Mouse (Mus musculus) olfactory bulb, adult 2 months (tissue): ENCODE measurements around the gene Adk. TPM values are rescaled to one million over a fixed set of nuclear protein-coding genes. Genes with fewer than 3 reads are reported as not detected.

Source experiments
- H3K27ac ChIP-seq: fragments of 200-500 bp; 2 replicates; pipeline ENCODE4 v1.5.1; 2012; ENCODE audit warnings: low read depth, low read length; ENCODE audit not compliant: insufficient read depth
- H3K4me1 ChIP-seq: fragments of 200-500 bp; 2 replicates; pipeline ENCODE4 v1.6.1; 2012; ENCODE audit warnings: low read length; ENCODE audit not compliant: control insufficient read depth, insufficient read depth
- H3K4me3 ChIP-seq: fragments of 200-500 bp; 2 replicates; pipeline ENCODE4 v1.5.1; 2012; ENCODE audit warnings: mild to moderate bottlenecking, low read depth, low read length, moderate library complexity; ENCODE audit not compliant: insufficient read depth
- CTCF ChIP-seq: fragments of 200-500 bp; IDR thresholded peaks from 2 replicates; pipeline ENCODE4 v1.5.1; 2012; ENCODE audit warnings: low read depth, mild to moderate bottlenecking, low read length, moderate library complexity; ENCODE audit not compliant: insufficient read depth
- POLR2A ChIP-seq: fragments of 200-500 bp; IDR thresholded peaks from 2 replicates; pipeline ENCODE4 v1.6.1; 2012; ENCODE audit warnings: mild to moderate bottlenecking, low read depth, low read length, moderate library complexity; ENCODE audit not compliant: insufficient read depth
- WGBS: fragments of 180-500 bp; shearing (Covaris S2); methylation state at CpG from one replicate; pipeline ENCODE4 v1.1.7; 2018; 5-methylcytosine and 5-hydroxymethylcytosine counted together
- polyA plus RNA-seq: library from polyadenylated mRNA; stranded (reverse); fragments of >200 nt; gene quantifications from 2 replicates; pipeline ENCODE4 v1.2.4, GENCODE M21; 2012; ENCODE audit warnings: low replicate concordance; ENCODE audit not compliant: missing spikeins, insufficient read depth, insufficient read length

Gene Adk
- polyA plus RNA-seq, 1 experiment = not detected

DNA sequence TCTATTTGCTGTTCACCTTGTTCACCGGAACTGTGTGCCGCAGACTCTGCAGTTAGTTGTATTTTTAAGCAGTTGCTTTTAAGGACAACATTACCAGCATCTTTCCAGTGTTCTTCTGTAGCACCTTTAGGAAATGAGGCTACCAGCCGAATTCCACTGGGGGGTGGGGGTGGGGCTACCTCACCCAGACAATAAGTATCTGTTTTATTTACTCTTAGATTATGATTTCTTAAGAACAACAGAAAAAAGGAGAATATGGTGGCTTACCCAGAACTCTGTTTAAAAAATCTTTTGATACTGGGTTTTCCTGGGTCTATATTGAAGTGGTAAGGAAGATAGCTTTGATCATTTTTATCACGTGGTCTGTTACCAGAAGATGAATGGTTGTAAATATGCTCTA is 18.1 kb upstream of the Adk start:
- WGBS = 76% methylated on average over 4 of the region's 4 CpGs
- H3K4me1 ChIP-seq = peaks cover 3% of the 10 kb centered on the region
- H3K4me3 ChIP-seq = no peak overlapping the region
- TF ChIP-seq POLR2A (no peak), CTCF (no peak)
- H3K27ac ChIP-seq = no peak overlapping the region

GRCm38 (mm10) chr14:21034791-21035190 is 17.6 kb upstream of the Adk start:
- 92% methylated on average over 3 of the region's 3 CpGs for WGBS
- H3K4me1 ChIP-seq = peaks cover 3% of the 10 kb centered on the region
- no peak overlapping the region for H3K27ac ChIP-seq
- H3K4me3 ChIP-seq = no peak overlapping the region
- TF ChIP-seq POLR2A = no peak
- no peak for TF ChIP-seq CTCF

- WGBS = 88% methylated on average over 12 of the region's 12 CpGs
- no peak for TF ChIP-seq POLR2A
- TF ChIP-seq CTCF = no peak
- Histone ChIP-seq H3K27ac (no peak overlapping the region), H3K4me1 (no peaks in the 10 kb centered on the region; the same call in 1 of the 2 replicates), H3K4me3 (no peak overlapping the region)
Observed at GRCm38 (mm10) chr14:21039077-21039476, 13.3 kb upstream of the Adk start.

- Histone ChIP-seq H3K4me1 (no peaks in the 10 kb centered on the region; the same call in 1 of the 2 replicates), H3K27ac (no peak overlapping the region), H3K4me3 (no peak overlapping the region)
- WGBS = 87% methylated on average over 4 of the region's 4 CpGs
- TF ChIP-seq CTCF (no peak), POLR2A (no peak)
Observed at GRCm38 (mm10) chr14:21039623-21040022, 12.8 kb upstream of the Adk start.

GRCm38 (mm10) chr14:21047840-21048239 is 4.5 kb upstream of the Adk start:
- no peak for TF ChIP-seq CTCF
- TF ChIP-seq POLR2A = no peak
- Histone ChIP-seq H3K27ac (no peak overlapping the region), H3K4me1 (no peaks in the 10 kb centered on the region), H3K4me3 (no peak overlapping the region)
- 68% methylated on average over 2 of the region's 2 CpGs for WGBS

GRCm38 (mm10) chr14:21048879-21049278 is 3.5 kb upstream of the Adk start:
- Histone ChIP-seq H3K27ac (no peak overlapping the region), H3K4me3 (no peak overlapping the region), H3K4me1 (no peaks in the 10 kb centered on the region)
- no peak for TF ChIP-seq POLR2A
- TF ChIP-seq CTCF = no peak

DNA sequence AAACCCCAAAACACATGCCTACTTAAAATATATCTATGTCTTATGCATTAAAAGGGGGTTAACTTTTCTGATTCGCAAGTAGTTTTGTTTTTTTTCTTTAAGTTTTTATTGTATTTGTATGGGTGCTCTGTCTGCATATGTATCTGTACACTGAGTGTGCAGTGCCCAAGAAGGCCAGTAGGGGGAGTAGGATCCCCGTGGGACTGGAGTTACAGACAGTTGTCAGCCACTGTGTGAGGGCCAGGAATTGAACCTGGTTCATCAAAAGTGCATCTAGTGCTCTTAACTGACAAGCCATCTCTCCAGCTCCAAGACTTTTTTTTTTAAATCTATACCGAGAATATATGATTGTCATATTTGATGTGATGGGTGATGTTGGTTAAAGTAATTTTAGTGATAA is 1.6 kb upstream of the Adk start:
- TF ChIP-seq CTCF = no peak
- no peak for TF ChIP-seq POLR2A
- 78% methylated on average over 3 of the region's 3 CpGs for WGBS

DNA sequence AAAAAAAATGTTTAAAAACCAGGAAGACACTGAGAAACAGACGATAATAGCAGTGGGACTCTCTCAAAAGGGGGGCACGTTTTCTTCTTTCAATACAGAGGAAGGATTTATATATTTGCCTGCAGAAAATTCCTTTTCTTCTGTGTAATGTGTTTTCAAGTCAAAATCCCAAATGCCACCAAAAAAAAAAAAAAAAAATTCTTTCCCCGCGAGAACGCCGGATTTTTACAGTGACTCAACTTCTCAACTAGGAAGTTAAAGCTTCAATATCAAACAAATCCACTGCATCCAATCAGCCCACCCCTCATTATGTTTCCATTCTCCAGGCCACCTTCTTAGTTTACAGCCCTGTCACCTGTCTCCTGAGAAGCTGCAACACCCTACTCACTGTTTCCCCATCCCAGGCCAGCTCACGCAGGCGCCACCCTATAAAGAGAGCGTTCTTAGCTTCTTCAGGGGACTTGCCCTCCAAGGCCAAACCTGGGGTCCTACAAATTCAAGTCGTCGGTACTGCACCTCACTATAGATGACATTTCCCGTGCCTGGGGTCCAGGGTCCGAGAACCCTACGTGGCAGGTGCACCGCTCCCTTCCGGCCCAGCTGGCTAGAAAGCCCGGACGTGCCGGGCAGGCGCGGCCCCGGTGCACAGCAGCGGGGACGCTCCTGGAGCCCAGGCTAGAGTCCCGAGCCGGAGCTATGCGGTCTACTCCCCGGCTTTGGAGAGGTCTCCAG is 828 bp upstream of the Adk start:
- H3K4me1 ChIP-seq = no peaks in the 10 kb centered on the region
- TF ChIP-seq CTCF (no peak), POLR2A (no peak)
- peak overlapping the region; percentile 77 for H3K4me3 ChIP-seq
- peak overlapping the region; percentile 95; the same call in 1 of the 2 replicates for H3K27ac ChIP-seq
- 3% methylated on average over 28 of the region's 28 CpGs for WGBS

More for the DNA sequence above, 1.6 kb upstream of the Adk start:
- no peak overlapping the region for H3K27ac ChIP-seq
- no peak overlapping the region for H3K4me3 ChIP-seq
- no peaks in the 10 kb centered on the region for H3K4me1 ChIP-seq

GRCm38 (mm10) chr14:21052781-21053130 is 382 bp downstream of the Adk start:
- TF ChIP-seq POLR2A (no peak), CTCF (peak; percentile 25; the same call in 1 of the 2 replicates)
- Histone ChIP-seq H3K4me1 (no peaks in the 10 kb centered on the region), H3K27ac (peak overlapping the region; percentile 1; the same call in 1 of the 2 replicates), H3K4me3 (peak overlapping the region; percentile 77)
- WGBS = under 1% methylated on average over 25 of the region's 25 CpGs

DNA sequence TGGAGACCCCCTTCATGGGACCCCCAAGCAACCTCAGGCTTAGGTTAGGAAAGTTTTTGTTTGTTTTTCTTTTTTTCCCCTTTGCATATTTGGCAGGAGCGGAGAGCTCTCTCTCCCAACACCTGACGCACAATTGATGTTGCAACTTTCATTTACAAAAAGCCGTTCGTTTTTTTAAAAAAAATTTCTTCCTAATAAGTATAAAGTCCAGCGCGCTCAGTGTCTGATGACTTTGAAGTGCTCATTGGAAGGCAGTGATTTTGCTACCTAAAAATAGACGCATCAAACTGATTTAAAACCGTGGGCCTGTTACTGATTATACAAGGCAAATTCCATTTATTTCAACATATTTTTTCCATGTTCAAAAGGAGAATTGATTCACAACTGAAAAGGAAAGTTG is 777 bp downstream of the Adk start:
- no peak overlapping the region for H3K27ac ChIP-seq
- TF ChIP-seq POLR2A (no peak), CTCF (no peak)
- 4% methylated on average over 8 of the region's 8 CpGs for WGBS

More for the DNA sequence above, 777 bp downstream of the Adk start:
- H3K4me3 ChIP-seq = peak overlapping the region; percentile 77
- no peaks in the 10 kb centered on the region for H3K4me1 ChIP-seq
